Mouse (Mus musculus) stomach, embryonic 15.5 days (tissue): ENCODE results near the gene Slc34a3. TPM values are rescaled to one million over a fixed set of nuclear protein-coding genes. Genes with fewer than 3 reads are reported as not detected.

Source experiments
- ATAC-seq: fragments of 200-750 bp; cut with Nextera tagmentation; 2 replicates; pipeline ENCODE4 v1.8.0; 2017; ENCODE audit warnings: low read depth, moderate number of reproducible peaks, moderate TSS enrichment; ENCODE audit not compliant: insufficient read depth, low FRiP score
- H3K27ac ChIP-seq: fragments of 300-500 bp; sonication (generic); 2 replicates; pipeline ENCODE4 v1.5.1; 2015; ENCODE audit warnings: mild to moderate bottlenecking, inconsistent platforms
- H3K27me3 ChIP-seq: fragments of 300-500 bp; sonication (generic); replicated peaks from 2 replicates; pipeline ENCODE4 v1.6.1; 2015; ENCODE audit warnings: inconsistent platforms
- H3K36me3 ChIP-seq: fragments of 300-500 bp; sonication (generic); 2 replicates; pipeline ENCODE4 v1.6.1; 2015; ENCODE audit warnings: inconsistent platforms
- H3K4me1 ChIP-seq: fragments of 300-500 bp; sonication (generic); 2 replicates; pipeline ENCODE4 v1.6.1; 2015; ENCODE audit warnings: inconsistent platforms
- H3K4me2 ChIP-seq: fragments of 300-500 bp; sonication (generic); 2 replicates; pipeline ENCODE4 v1.6.1; 2015; ENCODE audit warnings: mild to moderate bottlenecking, inconsistent platforms
- H3K4me3 ChIP-seq: fragments of 300-500 bp; sonication (generic); replicated peaks from 2 replicates; pipeline ENCODE4 v1.5.1; 2015; ENCODE audit warnings: inconsistent platforms
- H3K9ac ChIP-seq: fragments of 300-500 bp; sonication (generic); 2 replicates; pipeline ENCODE4 v1.6.1; 2015; ENCODE audit warnings: inconsistent platforms
- H3K9me3 ChIP-seq: fragments of 300-500 bp; sonication (generic); 2 replicates; pipeline ENCODE4 v1.6.1; 2016; ENCODE audit warnings: inconsistent platforms
- WGBS: fragments of 180-500 bp; shearing (Covaris S2); methylation state at CpG from one replicate; pipeline ENCODE4 v1.1.7; 2015; 5-methylcytosine and 5-hydroxymethylcytosine counted together
- polyA plus RNA-seq: library from polyadenylated mRNA; unstranded; fragments of >200 nt; fragmentation: Nextera tagmentation; extraction: Ambion mirVana; gene quantifications from 2 replicates; pipeline ENCODE4 v1.2.1, GENCODE M21; 2015

Gene Slc34a3
- polyA plus RNA-seq, 1 experiment from 2014 or later: 0.65 TPM

DNA sequence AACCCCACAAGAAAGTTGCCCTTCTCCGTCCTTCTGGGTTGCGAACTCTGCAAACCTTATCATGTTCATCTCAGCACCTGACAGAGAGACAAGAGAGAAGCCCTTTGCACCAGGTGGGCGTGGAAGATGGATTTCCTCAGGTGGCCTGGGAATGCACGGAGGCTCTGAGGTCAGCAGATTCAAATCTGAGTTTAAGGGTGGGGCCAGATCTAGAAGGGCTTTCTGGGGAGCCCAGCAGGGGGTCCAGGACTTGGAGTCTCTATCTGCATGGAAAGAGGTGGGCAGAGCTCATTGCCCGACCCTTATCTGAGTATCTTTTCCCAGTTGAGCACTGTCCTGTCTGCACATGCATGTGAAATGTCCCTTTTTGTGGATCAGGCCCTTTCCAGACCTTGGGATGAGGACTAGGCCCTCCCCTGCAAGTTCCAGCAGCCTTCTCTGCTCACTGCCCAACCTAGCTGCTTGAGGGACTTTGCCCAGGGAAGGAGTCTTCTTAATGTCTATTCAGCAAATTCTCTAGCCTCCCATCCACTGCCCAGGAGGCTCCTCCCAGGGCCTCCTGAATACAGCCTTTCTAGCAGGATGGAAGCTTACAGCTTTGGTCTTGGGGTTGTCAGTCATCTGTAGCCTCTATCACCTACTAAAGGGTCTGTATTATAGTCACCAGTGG, 522 bp upstream of the Slc34a3 start:
- H3K9me3 ChIP-seq: no peaks in the 10 kb centered on the region
- no peaks in the 10 kb centered on the region for H3K4me1 ChIP-seq
- H3K9ac ChIP-seq: no peak overlapping the region
- no peak overlapping the region for H3K4me3 ChIP-seq
- H3K27me3 ChIP-seq: no peaks in the 10 kb centered on the region
- WGBS: 48% methylated on average over 5 of the region's 5 CpGs
- H3K4me2 ChIP-seq: no peak overlapping the region
- no peak overlapping the region for H3K27ac ChIP-seq
- ATAC-seq: no peak
- H3K36me3 ChIP-seq: no peaks in the 10 kb centered on the region

DNA sequence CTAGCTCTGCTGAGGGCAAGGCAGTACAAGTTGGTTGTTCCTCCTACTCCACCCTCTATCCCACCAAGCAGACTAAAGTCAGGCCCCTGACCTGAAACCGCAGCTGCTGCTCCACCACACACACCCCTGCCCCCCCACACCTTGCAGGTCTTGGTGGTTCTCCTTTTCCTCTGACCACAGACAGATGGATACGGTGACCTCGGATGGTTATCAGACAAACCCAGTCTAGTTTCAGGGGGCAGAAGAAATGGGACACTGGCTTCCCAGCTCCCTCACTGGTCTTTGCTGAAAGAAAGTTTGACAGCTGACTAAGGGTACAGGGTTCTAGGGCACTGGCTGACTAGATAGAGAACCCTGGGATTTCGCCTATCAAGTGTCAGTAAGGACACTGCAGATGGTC, 743 bp downstream of the Slc34a3 start:
- no peaks in the 10 kb centered on the region for H3K4me1 ChIP-seq
- no peak overlapping the region for H3K27ac ChIP-seq
- no peak for ATAC-seq
- no peak overlapping the region for H3K4me2 ChIP-seq
- WGBS: 75% methylated on average over 4 of the region's 4 CpGs
- no peak overlapping the region for H3K9ac ChIP-seq
- no peaks in the 10 kb centered on the region for H3K9me3 ChIP-seq
- no peaks in the 10 kb centered on the region for H3K36me3 ChIP-seq
- no peak overlapping the region for H3K4me3 ChIP-seq
- no peaks in the 10 kb centered on the region for H3K27me3 ChIP-seq

DNA sequence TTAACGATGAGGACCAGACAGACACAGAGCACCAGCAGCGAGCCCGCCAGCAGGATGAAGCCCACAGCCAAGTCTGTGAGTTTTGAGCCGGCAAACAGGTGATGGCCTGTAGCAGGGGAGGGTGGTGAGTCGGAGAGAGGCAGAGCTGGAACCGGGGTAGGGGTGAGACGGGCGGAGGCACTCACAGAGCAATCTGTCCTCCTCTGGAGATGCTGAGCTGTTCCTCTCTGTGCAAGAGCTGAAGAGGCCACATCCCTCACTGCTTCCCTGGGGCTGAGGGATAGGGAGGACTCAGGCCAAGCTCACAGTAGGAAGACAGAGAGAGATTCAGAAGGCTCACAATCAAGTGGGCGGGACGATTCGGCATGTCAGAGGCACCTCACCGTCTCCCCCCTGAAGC, 3.1 kb downstream of the Slc34a3 start:
- H3K9me3 ChIP-seq: no peaks in the 10 kb centered on the region
- no peak overlapping the region for H3K9ac ChIP-seq
- no peak overlapping the region for H3K4me2 ChIP-seq
- WGBS: 55% methylated on average over 12 of the region's 12 CpGs
- H3K27ac ChIP-seq: no peak overlapping the region
- H3K36me3 ChIP-seq: no peaks in the 10 kb centered on the region
- H3K4me1 ChIP-seq: peaks cover 4% of the 10 kb centered on the region; the same call in 1 of the 2 replicates
- no peaks in the 10 kb centered on the region for H3K27me3 ChIP-seq
- no peak for ATAC-seq
- no peak overlapping the region for H3K4me3 ChIP-seq

DNA sequence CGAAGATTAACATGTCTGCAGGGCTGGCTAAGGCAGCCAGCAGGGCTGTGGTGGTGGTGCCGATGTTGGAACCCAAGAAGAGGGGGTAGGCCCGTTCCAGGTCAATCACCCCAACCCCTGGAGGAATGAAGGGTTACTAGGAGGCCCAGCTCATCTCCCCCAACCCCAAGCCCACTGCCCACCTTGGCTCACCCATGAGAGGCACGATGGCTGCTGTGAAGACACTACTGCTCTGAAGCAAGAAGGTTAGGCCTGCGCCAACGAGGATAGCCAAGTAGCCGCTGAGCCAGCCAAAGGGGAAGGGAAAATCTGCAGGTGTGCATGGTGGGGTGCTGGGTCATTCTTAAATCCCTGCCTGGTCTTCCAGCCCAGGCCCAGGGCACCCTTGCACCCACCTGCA, 3.6 kb downstream of the Slc34a3 start:
- ATAC-seq: no peak

DNA sequence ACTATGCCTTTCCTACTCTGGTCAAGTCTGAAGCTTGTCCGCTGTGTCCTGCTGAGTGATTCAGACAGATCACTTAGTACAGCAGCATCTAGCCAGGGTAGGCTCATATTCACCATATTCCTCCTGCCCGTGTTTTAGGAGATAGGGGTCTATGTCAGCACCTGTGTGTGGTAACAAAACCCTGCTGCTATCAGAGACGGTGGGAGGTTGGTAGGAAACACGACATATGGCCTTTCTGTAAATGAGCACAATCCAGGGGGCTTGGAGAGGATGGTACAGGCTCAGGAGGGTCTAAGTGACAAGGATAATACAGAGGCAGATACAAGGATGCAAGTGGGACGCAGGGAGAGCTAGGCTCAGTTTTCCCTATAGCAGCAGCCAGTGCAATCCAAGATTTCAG, 4.6 kb downstream of the Slc34a3 start:
- no peak overlapping the region for H3K9ac ChIP-seq
- no peak for ATAC-seq
- H3K27me3 ChIP-seq: no peaks in the 10 kb centered on the region
- no peaks in the 10 kb centered on the region for H3K36me3 ChIP-seq
- H3K9me3 ChIP-seq: no peaks in the 10 kb centered on the region
- WGBS: 79% methylated on average over 5 of the region's 5 CpGs
- no peak overlapping the region for H3K27ac ChIP-seq
- no peak overlapping the region for H3K4me2 ChIP-seq
- no peak overlapping the region for H3K4me3 ChIP-seq
- H3K4me1 ChIP-seq: peaks cover 8% of the 10 kb centered on the region

More for the DNA sequence above, 3.6 kb downstream of the Slc34a3 start:
- H3K4me3 ChIP-seq: no peak overlapping the region
- no peak overlapping the region for H3K9ac ChIP-seq
- no peaks in the 10 kb centered on the region for H3K9me3 ChIP-seq
- H3K4me1 ChIP-seq: peaks cover 7% of the 10 kb centered on the region
- H3K4me2 ChIP-seq: no peak overlapping the region
- 89% methylated on average over 7 of the region's 7 CpGs for WGBS
- no peaks in the 10 kb centered on the region for H3K36me3 ChIP-seq
- no peaks in the 10 kb centered on the region for H3K27me3 ChIP-seq
- H3K27ac ChIP-seq: no peak overlapping the region

DNA sequence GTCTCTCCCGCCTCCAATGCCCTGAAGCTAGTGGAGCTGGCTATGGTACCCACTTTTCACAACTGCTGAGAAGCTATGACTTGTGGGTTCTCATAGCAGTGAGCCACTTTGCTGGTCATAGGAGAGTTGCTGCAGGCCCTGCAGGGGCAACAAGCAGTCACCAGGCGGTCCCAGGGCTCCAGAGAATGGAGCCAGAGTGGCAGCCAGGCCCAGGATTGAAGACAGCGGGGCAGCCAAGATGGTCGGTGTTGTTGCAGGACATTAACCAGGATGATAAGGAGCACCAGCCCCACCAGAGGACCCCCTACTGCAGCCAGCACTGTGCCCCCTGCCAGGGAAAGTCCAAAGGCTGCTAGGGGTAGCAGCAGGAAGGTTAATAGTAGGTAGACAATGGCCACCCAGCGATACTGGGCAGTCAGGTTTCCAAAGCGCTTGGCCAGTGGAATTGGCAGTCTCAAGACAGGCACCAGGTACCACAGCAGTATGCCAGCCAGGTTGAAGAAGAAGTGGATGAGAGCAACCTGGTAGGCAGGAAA, 5.1 kb downstream of the Slc34a3 start:
- H3K27ac ChIP-seq: peak overlapping the region; percentile 75; the same call in 1 of the 2 replicates
- H3K4me1 ChIP-seq: peaks cover 8% of the 10 kb centered on the region
- WGBS: 70% methylated on average over 6 of the region's 6 CpGs
- no peaks in the 10 kb centered on the region for H3K9me3 ChIP-seq
- H3K4me3 ChIP-seq: no peak overlapping the region
- H3K27me3 ChIP-seq: no peaks in the 10 kb centered on the region
- H3K36me3 ChIP-seq: no peaks in the 10 kb centered on the region
- ATAC-seq: no peak
- H3K4me2 ChIP-seq: peak overlapping the region; percentile 48
- H3K9ac ChIP-seq: no peak overlapping the region; the same call in 1 of the 2 replicates

DNA sequence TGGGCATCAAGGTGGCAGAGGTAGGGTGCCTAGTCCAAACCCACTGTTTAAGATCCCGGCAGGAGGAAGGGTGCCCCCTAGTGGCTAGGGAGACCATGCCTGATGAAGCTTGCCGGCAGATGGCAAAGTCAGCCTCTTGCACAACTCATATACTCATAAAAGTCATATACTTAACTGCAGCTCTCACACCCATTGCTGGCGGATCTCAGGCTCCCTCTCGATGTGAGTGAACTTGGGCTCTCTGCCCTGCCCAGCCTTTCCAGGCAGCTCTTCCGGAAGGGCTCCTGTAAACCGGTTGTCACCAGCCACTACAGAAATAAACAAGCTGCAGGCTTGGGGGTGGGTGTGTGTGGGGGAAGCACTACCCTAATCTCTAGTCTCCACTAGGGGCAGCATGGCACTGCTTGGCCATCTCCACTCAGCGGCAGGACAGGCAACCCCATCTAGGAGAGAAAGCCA, 5.7 kb downstream of the Slc34a3 start:
- Histone ChIP-seq H3K9me3 (no peaks in the 10 kb centered on the region), H3K9ac (no peak overlapping the region; the same call in 1 of the 2 replicates), H3K4me2 (peak overlapping the region; percentile 48), H3K36me3 (no peaks in the 10 kb centered on the region), H3K27ac (peak overlapping the region; percentile 75; the same call in 1 of the 2 replicates), H3K4me1 (peaks cover 12% of the 10 kb centered on the region), H3K27me3 (no peaks in the 10 kb centered on the region), H3K4me3 (peak overlapping the region; percentile 26; the same call in 1 of the 2 replicates)
- 0 out of 2 replicates have a peak, but pooled peaks have one; percentile 2 for ATAC-seq
- under 1% methylated on average over 7 of the region's 7 CpGs for WGBS

DNA sequence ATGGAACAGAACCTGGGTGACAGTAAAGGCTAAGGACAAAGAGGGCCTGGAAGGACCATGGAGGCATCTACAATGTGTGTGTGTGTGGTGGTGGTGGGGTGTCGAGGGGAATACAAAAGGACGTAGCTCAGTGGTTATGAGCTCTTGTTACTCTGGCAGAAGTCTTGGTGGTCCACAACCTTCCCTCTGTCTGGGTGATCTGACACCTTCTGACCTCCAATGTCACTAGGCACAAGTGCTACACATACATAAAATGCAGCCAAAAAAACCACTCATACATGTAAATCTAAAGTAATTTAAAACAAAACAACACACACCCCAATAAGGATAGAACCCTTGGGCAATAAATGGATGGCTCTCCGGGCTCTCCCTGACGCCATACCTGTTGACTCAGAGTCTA, 6.8 kb downstream of the Slc34a3 start:
- no peak overlapping the region for H3K9ac ChIP-seq
- H3K4me2 ChIP-seq: no peak overlapping the region
- H3K27me3 ChIP-seq: no peaks in the 10 kb centered on the region
- peaks cover 16% of the 10 kb centered on the region for H3K4me1 ChIP-seq
- H3K36me3 ChIP-seq: no peaks in the 10 kb centered on the region
- no peaks in the 10 kb centered on the region for H3K9me3 ChIP-seq
- no peak overlapping the region for H3K27ac ChIP-seq
- 91% methylated on average over 4 of the region's 4 CpGs for WGBS
- H3K4me3 ChIP-seq: no peak overlapping the region
- no peak for ATAC-seq

DNA sequence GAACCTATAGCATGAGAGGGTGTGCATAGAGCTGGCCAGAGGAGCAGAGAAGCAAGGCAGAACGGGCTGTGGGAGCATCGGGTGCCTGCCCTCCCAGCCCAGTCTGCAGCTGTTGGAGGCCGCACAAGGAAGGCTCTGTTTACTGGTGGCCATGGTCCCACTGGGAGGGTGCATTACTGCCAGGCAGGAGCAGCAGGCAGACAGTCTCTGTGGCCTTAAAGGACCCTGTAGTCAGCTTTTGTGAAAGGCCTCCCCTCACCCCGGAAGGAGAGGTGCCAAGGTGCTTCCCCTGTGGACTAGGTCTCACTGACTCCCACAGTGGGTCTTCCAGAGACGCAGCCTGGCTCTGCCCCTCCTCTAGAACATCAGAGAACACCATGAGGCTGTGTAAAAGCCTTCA, 7.3 kb downstream of the Slc34a3 start:
- Histone ChIP-seq H3K9ac (no peak overlapping the region), H3K4me3 (no peak overlapping the region), H3K27ac (no peak overlapping the region), H3K4me1 (peaks cover 16% of the 10 kb centered on the region), H3K36me3 (no peaks in the 10 kb centered on the region), H3K9me3 (no peaks in the 10 kb centered on the region), H3K4me2 (no peak overlapping the region), H3K27me3 (no peaks in the 10 kb centered on the region)
- WGBS: 81% methylated on average over 5 of the region's 5 CpGs
- ATAC-seq: no peak

DNA sequence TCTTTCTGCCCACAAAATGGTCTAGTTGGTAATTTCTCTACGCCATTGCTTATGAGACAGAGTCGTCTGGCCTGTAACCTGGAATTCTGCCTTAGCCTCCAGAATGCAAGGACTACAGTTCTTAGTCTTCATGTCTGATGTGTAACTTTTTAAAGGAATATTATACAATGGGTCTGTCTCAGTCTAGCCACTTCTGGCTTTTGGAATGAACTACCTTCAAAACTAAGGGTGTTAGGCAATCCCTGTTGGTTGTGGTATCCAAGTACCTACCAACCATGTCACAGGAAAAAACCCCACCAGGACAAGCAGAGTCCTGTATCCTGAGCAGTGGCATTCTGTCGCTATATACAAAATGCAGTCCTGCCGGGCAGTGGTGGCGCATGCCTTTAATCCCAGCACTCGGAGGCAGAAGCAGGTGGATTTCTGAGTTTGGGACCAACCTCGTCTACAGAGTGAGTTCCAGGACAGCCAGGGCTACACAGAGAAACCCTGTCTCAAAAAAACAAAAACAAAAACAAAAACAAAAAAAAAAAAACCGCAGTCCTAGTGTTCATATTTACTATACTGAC, 8.3 kb downstream of the Slc34a3 start:
- no peak for ATAC-seq
- WGBS: 74% methylated on average over 8 of the region's 8 CpGs
- H3K27ac ChIP-seq: peak overlapping the region; percentile 99
- no peaks in the 10 kb centered on the region for H3K9me3 ChIP-seq
- no peaks in the 10 kb centered on the region for H3K36me3 ChIP-seq
- no peaks in the 10 kb centered on the region for H3K27me3 ChIP-seq
- H3K4me3 ChIP-seq: peak overlapping the region; percentile 54
- H3K4me1 ChIP-seq: peaks cover 16% of the 10 kb centered on the region
- H3K4me2 ChIP-seq: peak overlapping the region; percentile 51
- H3K9ac ChIP-seq: no peak overlapping the region

DNA sequence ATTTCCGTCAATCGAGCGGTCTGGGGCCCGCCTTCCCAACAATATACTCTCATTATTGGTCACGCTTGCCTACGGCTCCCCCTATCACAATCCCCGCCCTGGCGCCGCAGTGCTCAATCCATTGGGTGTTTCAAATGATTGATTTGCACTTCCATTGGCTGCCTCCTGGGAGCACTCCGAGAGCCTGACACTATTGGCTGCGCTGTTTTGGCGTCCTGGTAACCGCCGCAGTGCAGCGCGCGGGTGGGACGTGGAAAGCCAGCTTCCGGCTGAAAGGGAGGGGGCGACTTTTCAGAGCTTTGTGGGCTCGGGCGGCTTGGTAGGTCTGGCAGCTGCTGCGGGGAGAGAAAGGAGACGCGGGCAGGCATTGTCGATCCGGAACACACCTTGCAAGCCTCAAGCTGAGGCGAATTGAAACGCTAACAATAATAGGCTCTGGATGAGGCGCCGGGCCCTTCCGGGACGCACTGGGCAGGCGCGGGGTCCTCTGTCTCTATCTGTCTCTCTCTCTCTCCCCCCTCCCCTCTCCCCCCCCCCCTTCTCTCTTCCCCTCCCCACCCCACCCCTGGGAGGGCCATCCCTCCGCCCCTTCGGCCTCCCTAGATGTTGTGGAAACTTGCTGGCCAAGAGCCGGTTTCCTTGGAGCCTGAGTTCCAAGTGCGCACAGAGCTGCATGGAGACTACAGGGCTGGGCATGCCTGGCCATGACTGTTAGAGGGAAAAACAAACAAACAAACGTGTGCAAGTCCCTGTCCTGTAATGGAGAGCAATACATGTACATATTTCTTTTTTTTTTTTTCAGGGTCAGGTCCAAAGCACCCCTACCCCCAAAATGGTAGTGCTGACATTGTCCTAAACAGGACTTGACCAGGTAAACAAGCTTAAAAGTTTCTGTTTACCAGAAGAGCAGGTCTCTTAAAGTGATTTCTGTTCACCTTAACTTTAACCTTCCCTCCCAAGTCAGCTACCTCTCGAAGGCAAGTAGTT, 9.1 kb downstream of the Slc34a3 start:
- WGBS: 1% methylated on average over 41 of the region's 41 CpGs
- Histone ChIP-seq H3K4me1 (peaks cover 16% of the 10 kb centered on the region), H3K4me3 (peak overlapping the region; percentile 93), H3K27me3 (no peaks in the 10 kb centered on the region), H3K4me2 (peak overlapping the region; percentile 51), H3K27ac (peak overlapping the region; percentile 99), H3K9ac (no peak overlapping the region), H3K9me3 (no peaks in the 10 kb centered on the region), H3K36me3 (no peaks in the 10 kb centered on the region)
- ATAC-seq: peak; percentile 95
